Mouse (Mus musculus): ENCODE data around the gene Spdya. TPM values are rescaled to one million over a fixed set of nuclear protein-coding genes. Genes with fewer than 3 reads are reported as not detected.
"Not testable (repeated sequence)": the region's sequence is repeated elsewhere in the genome, so short reads cannot be mapped to it uniquely, and the experiment has no call there.

Spdya gene
- total RNA-seq, 2 experiments from 2014 or later: 0.19 TPM; not detected in 1

GRCm38 (mm10) chr17:71617033-71617362, 65.1 kb downstream of the Spdya start:
- intact Hi-C loops (cut with DNase I): loop anchor here (2.0 to 10.0 kb wide), 2 partner anchors 18 to 92 kb away; partner anchors contain the start of gene Ndc80
- DNase-seq: no peak

- intact Hi-C loops (cut with DNase I): loop anchor here (2.0 to 10.0 kb wide), 2 partner anchors 19 to 93 kb away; partner anchors contain the start of gene Ndc80
- DNase-seq: no peak
Observed at GRCm38 (mm10) chr17:71617974-71618373, 66.1 kb downstream of the Spdya start.

DNA sequence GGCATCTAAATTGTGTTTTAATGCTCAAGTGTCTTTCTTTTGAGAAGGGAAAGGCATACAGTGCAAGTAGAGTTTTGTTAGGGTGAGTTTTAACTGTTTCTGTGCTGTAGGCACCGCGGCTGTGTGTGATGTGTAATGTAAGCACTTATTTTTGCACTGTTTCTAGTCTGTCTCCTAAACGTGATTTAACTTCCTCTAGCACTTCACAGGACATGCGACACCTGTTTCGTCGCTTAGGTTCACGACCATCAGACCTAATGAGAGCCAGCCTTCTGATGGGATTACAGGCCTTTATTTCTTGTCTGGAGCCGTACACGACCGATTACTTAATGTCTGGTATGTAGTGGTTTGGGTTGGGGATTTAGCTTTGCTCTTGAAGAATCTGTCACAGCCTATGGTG, 79.9 kb downstream of the Spdya start:
- intact Hi-C loops (cut with DNase I): no loop called here
- no peak for DNase-seq

DNA sequence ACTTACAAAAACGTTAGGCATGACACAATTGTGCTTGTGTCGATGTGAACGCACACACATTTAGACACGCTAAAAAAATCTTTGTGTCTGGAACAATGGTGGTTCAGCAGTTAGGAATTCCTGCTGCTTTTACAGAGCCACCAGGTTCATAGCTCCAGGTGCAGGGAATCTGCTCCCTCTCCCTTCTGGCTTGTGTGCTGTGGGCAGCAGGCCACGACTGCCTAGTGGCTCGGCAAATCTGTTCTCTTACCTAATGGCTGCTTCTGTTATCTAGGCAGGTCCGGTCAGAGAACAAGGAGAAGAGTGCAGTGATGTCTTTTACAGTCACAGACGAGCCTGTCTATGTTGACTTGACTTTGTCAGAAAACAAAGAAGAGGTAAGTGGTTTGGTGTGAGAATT, 81.5 kb downstream of the Spdya start:
- DNase-seq: no peak
- intact Hi-C loops (cut with DNase I): no loop called here

DNA sequence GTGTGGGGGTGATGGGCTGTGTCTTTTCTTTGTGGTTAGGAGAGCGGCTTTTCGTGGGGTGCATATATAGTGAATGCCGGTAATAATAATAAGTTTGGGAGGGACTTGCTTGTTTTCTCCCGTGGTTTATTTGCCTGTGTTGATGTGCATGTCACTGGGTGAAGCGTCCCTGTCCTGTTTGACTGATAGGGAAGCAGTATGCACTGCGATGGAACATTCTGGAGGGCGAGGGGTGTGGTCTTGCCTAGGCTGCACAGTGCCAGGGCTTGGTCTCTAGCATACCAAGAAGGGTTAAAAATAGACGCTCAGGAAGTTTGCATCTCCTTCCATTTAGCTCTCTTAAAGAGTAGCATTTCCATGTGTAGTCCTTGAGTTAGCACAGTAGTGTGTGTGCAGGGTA, 84.9 kb downstream of the Spdya start:
- intact Hi-C loops (cut with DNase I): no loop called here
- no peak for DNase-seq

DNA sequence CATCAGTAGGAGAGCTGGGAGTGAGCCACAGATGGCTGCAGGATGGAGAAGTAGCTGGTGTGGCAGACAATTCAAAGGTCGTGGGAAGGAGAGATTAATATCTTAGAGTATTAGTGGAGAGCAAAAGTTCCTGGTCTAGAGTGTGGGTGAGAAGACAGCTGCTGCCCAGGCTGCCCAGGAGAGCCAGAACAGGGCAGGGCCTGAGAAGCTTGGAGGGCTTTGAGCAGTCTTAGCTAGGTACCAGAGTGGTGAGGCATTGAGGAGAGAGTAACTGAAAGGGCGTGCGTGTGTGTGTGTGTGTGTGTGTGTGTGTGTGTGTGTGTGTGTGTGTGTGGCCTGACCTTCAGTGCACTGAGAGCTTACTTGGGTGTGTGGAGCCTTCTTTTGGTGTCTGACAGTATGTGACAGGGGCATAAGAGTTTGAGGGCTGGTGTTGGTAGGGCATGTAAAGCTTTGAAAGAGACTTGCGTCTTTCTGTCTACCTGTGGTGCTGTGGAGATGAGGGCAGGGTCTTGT, 85.9 kb downstream of the Spdya start:
- intact Hi-C loops (cut with DNase I): no loop called here
- no peak for DNase-seq

- intact Hi-C loops (cut with DNase I); DNase-seq: not testable (repeated sequence)
Observed at GRCm38 (mm10) chr17:71639056-71639455, 87.2 kb downstream of the Spdya start.

Other genes with a start within 250 kb of the Spdya start
- gene Emilin2, start 240.1 kb upstream of the Spdya start, total RNA-seq (2021): 10 to 100 TPM; 53.7 to 67.6 TPM
- under 1 TPM; 0.76 to 0.89 TPM for gene Gm4707, start 92.1 kb upstream of the Spdya start, total RNA-seq (2021)
- gene Smchd1, start 76.7 kb upstream of the Spdya start, total RNA-seq (2021): 10 to 100 TPM; 18.2 to 20.4 TPM
- under 1 TPM; 0.69 to 0.98 TPM for gene Ndc80, start 25.2 kb upstream of the Spdya start, total RNA-seq (2021)
- 10 to 100 TPM; 21.0 to 22.1 TPM for gene Wdr43, start 63.8 kb downstream of the Spdya start, total RNA-seq (2021)
- 1 to 10 TPM; 3.9 to 5.9 TPM for gene Togaram2, start 121.2 kb downstream of the Spdya start, total RNA-seq (2021)
- gene Pcare, start 200.8 kb downstream of the Spdya start, total RNA-seq (2021): under 1 TPM; 0.14 to 0.41 TPM
- gene Clip4, start 216.4 kb downstream of the Spdya start, total RNA-seq (2021): 100 to 1,000 TPM; 244 to 259 TPM

Data from heart, postnatal 36 days (tissue).